Mouse (Mus musculus) heart, adult 9 months (tissue): ENCODE results near the gene Bbs7.
"Not testable (repeated sequence)": the region's sequence is repeated elsewhere in the genome, so short reads cannot be mapped to it uniquely, and the experiment has no call there.

Experiments used
- DNase-seq, 2 experiments: peaks; one replicate each; pipeline ENCODE4 v3.0.0; 2022; ENCODE audit warnings: low spot score in 2 of 2

Gene Bbs7

DNA sequence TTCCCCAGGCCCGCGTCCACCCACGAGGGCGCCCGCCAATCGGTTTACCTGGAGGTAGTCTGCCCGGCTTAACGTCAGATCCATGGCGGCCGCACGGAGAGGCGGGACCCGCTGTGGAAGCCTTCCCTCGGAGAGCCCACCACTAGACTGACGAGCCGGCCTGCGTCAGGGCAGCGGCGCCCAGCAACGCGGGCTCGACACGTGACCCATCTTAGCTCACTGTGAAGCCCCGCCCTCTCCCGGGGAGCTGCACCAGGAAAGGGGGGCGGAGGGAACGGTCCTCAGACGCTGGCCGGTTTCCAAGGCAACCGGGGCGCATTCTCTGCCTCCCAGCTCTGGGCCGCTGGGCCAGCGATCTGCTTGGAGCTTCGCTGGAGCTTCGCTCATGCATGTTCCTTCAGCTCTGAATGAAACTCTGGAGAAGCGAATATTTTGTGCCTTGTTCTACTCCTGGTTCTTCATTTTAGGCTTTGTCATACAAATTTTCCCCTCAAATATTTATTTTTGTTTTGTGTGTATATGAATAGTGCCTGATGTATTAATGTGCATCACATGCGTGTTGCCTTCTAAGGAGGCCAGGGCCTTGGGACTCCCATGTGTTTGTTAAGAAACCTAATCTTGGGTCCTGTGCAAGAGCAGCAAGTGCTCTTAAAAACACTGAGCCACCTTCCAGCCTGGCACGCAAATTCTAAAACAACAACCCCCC lies at the start of gene Bbs7:
Gene Bbs7 (minus strand): TSS at position 276 of the 706 bp plus-strand sequence.
- DNase-seq, result peak; percentile 88 to 90

DNA sequence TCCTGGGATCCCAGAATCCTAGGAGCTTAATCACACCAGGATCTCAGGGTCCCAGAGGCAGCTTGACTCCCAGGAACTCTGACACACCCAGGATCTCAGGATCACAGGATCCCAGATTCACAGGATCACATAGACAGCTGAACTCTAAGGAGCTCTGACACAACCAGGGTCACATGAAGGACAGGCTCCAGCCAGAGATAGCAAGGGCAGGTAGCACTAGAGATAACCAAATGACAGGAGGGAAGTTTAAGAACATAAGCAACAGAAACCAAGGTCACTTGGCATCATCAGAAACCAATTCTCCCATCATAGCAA lies 31.9 kb upstream of the Bbs7 start:
- not testable (repeated sequence) for DNase-seq

DNA sequence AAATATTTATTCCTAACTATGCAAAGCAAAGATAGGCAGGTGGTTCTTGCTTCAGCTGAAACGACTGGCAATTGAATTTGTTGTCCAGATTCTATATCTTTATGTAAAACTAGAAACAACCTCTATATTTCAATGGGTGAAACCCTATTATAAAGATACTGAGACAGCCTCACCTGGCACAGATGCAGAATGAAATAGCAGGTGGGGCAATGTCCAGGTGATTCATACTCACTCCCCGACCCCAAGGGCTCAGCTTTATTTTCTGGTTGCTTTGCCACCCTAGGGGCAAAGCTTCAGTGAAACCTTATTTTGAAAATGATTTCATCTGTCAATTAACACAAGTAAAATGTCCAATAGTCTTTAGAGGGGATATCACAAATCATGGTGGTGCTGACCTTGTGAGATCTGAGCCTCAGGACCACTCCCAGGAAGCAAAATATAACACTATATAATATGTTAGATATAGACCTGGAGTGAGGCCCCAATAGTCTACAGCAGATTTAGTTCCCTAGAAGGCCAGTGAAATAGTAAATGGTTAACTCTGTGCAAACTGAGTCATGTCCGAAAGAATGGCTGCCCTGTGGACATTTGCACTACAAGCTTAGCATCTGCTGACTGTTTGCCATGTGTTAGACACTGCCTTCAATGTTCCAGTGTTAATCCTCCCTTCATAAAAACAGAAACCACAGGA lies 31.4 kb upstream of the Bbs7 start:
- no peak for DNase-seq

DNA sequence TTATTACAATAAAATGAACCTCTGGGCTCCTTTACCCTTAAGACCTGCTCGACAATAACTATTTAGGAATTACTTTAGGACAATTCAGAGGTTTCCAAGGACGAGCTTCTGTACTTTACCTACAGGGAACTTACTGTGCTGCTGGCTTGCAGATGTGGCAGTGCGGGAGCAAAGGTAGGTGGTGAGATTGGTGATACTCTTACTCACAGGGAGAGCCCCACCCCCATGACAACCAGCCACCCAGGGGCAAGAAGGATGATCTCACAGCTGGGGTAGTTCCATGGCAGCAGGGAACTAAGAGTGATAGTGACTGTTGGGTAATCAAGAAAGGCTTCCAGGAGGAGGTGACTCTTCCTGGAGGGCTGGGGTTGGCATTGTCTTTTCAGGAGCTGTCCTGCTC lies 30.1 kb upstream of the Bbs7 start:
- DNase-seq, result no peak

GRCm38 (mm10) chr3:36642736-36643135 lies 29.5 kb upstream of the Bbs7 start:
- DNase-seq, result no peak

- DNase-seq, result no peak
Measured at GRCm38 (mm10) chr3:36640787-36641186, 27.5 kb upstream of the Bbs7 start.

GRCm38 (mm10) chr3:36635449-36635848 lies 22.2 kb upstream of the Bbs7 start:
- DNase-seq, result no peak

DNA sequence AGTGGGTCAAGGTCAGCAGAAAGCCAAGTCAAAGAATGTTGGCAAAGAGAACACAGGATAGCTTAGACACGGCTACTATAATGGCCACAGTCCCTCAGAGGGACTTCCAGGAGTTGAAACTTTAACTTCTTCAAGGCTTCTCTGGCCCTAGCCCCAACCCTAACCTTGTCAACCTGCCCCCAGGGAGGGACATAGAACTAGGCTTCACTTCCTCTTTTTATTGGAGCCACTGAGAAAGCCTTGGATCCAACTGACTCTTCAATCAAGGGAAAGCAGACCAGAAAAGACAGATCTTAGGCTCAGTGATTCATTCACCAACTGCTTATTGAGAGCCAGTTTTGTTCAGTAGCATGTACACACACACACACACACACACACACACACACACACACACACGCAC lies 13.5 kb upstream of the Bbs7 start:
- no peak for DNase-seq

- no peak for DNase-seq
Measured at GRCm38 (mm10) chr3:36618181-36618580, 4.9 kb upstream of the Bbs7 start.

GRCm38 (mm10) chr3:36613908-36614255 lies 605 bp upstream of the Bbs7 start:
- no peak for DNase-seq

- DNase-seq, result peak in 1 of 2 experiments; percentile 2
Measured at GRCm38 (mm10) chr3:36612687-36613086, 590 bp downstream of the Bbs7 start.

DNA sequence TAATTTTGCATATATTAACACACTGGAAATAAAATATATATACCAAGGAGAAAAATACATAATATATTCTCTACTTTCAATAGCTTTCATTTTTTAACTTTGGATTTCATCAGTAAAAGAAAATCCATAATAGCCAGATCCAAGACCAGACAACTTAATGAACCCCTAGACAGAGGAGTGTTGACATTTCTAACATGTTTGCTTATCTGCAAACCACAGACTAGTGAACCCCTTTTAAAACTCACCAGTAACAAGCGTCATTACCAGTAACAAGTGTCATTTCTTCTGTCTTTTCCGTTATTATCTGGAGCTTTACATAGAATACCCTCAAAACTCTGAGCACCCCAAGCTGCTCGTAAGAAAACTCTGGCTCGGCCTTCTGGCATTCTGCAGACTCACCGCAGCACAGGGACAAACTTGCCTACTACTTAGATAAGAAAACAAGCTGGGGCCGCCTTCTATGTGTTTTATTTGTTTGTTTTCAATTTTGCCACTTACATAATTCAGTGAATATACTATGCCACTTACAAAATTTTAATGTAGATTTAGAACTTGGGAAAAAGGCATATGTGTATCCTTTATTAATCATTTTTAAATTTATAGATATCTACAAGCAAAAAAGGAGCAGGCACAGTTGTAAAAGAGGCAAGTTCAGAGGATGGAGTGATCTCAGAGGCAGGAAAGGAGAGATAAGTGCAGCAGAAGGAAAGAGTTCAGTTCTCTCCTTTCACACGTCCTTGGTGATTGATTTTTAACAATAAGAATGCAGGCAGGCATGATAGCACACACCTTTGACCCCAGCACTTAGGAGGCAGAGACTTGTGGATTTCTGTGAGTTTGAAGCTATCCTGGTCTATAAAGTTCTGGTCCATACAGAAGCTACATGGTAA lies 7.1 kb downstream of the Bbs7 start:
- no peak for DNase-seq

GRCm38 (mm10) chr3:36599773-36600172 lies 13.5 kb downstream of the Bbs7 start:
- DNase-seq, result not testable (repeated sequence)

DNA sequence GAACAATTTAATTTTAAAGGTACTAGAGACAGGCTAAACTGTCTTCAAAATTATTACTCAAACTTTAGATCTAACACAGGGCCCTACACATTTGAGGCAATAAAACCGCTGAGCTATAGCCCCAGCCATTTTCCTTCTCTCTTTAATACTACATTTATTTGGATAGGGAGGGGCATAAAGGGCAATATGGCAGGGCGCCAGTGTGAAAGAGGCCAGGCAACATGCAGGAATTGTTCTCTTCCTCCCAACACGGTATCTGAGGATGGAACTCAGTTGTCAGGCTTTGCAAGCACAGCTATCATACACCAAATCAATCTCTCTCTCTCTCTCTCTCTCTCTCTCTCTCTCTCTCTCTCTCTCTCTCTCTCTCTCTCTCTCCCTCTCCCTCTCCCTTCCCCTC lies 14.5 kb downstream of the Bbs7 start:
- no peak for DNase-seq

- DNase-seq, result peak; percentile 98
Measured at GRCm38 (mm10) chr3:36571827-36572378, 41.4 kb downstream of the Bbs7 start, which contains the start of gene Ccna2. TSS of gene Ccna2 (minus strand) at chr3:36572150.

GRCm38 (mm10) chr3:36571361-36571826 lies 41.9 kb downstream of the Bbs7 start:
- no peak for DNase-seq

DNA sequence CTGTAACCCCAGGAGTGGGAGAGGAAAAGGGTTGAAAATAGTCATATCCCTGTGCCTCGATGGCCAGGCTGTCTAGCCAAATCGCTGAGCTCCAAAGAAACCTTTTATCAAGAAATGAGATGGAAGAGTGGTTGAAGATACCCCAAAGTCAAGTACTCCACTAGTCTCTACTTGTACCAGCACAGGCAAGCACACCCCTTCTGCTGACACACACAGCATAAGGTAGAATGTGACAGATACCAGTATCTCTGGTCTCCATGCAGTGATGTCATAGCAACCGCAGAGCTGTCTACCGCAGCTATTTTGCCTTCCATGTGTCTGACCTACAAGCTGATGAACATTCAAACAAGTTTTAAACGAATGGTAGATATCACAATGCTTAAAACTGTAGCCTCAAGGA lies 43.4 kb downstream of the Bbs7 start:
- DNase-seq, result no peak

DNA sequence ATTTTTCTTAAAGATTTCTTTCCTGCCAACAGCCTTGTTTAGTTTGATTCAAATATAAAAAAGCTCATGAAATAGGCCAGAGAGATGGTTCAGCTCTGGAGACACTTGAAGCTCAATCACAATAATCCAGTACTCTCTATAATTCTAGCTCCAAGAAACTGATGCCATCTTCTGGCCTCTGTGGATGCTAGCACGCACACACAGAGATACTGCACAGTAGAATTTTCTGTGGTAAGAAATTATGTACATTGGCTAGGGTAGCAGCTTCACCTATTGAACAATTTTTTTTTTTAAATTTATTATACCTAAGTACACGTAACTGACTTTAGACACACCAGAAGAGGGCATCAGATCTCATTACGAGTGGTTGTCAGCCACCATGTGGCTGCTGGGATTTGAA lies 49.6 kb downstream of the Bbs7 start:
- no peak for DNase-seq

GRCm38 (mm10) chr3:36559606-36560005 lies 53.7 kb downstream of the Bbs7 start:
- no peak for DNase-seq

- DNase-seq, result no peak
Measured at GRCm38 (mm10) chr3:36557601-36558000, 55.7 kb downstream of the Bbs7 start.

DNA sequence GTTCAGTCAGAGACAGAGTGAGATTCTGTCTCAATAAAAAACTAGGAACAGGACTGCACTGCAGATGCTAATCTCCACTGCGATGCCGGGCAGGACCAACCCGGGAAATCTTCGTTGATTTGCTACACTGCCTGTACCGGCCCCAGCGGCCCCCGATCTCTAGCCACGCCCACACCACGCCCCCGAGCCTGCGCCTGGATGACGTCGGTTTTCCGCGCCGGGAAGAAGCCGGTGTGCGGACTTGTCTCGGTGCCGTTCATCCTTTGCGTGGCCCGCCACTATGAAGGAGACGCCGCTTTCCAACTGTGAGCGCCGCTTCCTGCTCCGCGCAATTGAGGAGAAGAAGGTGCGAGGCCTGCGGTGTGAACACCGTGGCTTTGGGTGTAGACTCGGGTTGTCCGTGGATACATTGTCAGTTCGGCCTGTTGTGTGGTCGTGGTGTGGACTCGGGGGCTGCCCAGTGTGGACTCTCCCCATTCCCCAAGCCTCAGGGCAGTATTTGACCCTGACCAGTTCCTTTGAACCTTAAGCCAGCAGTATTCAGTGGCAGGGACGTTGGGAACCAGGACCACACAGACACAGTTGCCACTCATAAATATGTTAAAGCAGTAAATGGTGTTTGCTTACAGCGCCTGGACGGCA lies 60.8 kb downstream of the Bbs7 start, which contains the start of gene Exosc9:
Gene Exosc9 (plus strand): TSS at position 201 of the 642 bp plus-strand sequence.
- DNase-seq, result peak; percentile 90 to 91
